Mouse (Mus musculus): Measurements from ENCODE around the gene Tdo2.

Gene Tdo2

DNA sequence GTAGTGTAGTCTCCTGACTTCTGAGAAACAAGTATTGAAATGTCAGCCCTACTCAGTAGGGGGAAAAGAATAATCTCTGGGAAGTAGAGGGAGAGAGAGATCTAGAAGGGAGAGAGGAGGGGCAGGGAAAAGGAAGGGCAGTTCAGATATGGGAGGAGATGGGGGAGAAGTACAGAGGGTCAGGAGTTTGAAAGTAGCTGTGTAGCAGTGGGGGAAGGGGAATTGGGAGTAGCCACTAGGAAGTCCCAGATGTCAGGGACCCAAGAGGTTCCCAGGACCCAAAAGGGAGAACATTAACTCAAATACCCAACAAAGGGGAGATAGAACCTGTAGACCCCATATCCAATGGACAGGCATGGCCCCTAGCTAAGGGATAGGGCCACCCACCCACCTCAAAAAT lies at the start of gene Tdo2:
Tdo2 (minus strand) TSS at position 101 of the 400 bp plus-strand sequence.
- DNase-seq (ENCODE audit: low read depth): no peak

DNA sequence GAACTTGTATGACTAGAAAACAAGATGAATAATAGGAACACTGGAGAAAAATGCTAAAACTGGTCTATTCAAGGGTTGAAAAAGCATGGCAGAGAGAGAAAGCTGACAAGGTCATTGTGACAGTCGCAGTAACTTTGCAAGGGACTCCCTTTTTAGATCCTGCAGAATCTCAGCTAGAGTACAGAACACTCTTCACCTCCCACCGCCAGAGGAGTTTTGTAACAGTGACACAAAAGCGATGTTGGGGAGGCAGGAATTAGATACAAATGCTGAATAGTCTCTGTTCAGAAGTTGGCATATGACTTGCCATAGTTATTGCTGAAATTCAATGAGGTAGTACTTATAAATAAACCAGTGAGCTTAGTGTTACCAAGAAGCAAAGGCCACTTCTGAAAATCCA lies 47.1 kb upstream of the Tdo2 start:
- no peak for DNase-seq (ENCODE audit: low read depth)

GRCm38 (mm10) chr3:82022421-82022920 lies 46.5 kb upstream of the Tdo2 start:
- no peak for DNase-seq (ENCODE audit: low read depth)

GRCm38 (mm10) chr3:82014148-82014703 lies 38.2 kb upstream of the Tdo2 start:
- DNase-seq (ENCODE audit: low read depth): no peak

DNA sequence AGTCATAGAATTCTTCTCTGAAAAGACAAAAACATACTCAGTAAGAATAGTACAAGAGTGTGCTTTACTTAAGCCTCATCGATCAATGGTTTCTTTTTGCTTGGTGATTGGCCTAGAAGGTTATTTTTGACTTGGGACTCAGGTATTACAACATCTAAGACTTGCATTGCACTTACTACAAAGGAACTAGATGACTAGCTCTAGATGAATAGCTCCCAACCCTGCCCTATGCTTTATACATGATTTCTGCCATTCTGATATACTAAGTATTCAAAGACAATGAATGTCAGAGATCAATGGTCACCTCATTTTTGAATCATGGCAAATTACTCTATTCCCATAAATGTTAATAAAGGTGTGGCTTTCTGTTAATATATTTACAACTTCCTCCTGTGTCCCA lies 31.0 kb upstream of the Tdo2 start:
- DNase-seq (ENCODE audit: low read depth): no peak

GRCm38 (mm10) chr3:81995988-81996387 lies 20.0 kb upstream of the Tdo2 start:
- DNase-seq (ENCODE audit: low read depth): peak; percentile 2

- no peak for DNase-seq (ENCODE audit: low read depth)
Measured at GRCm38 (mm10) chr3:81995371-81995770, 19.4 kb upstream of the Tdo2 start.

GRCm38 (mm10) chr3:81990531-81990930 lies 14.5 kb upstream of the Tdo2 start:
- DNase-seq (ENCODE audit: low read depth): no peak

GRCm38 (mm10) chr3:81989692-81990141 lies 13.7 kb upstream of the Tdo2 start:
- DNase-seq (ENCODE audit: low read depth): no peak

GRCm38 (mm10) chr3:81987628-81988027 lies 11.6 kb upstream of the Tdo2 start:
- DNase-seq (ENCODE audit: low read depth): no peak

DNA sequence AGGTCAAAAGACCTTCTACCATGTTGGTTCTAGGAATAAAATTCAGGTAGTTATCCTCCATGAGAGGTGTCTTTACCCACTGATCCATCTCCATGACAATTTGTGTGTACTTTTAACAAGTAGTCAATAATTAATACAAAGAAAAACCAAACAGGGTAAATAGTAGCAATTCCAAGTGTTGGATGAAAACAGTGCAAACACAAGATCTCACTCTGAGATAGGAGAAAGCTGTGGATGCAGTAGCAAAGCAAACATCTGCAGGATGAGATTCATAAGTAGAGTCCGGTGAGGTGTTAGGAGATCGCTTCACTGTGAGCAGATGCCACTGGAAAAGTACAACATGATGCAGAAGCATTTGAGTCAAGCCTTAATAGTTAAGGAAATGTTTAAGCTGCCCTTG lies 10.1 kb upstream of the Tdo2 start:
- DNase-seq (ENCODE audit: low read depth): no peak

DNA sequence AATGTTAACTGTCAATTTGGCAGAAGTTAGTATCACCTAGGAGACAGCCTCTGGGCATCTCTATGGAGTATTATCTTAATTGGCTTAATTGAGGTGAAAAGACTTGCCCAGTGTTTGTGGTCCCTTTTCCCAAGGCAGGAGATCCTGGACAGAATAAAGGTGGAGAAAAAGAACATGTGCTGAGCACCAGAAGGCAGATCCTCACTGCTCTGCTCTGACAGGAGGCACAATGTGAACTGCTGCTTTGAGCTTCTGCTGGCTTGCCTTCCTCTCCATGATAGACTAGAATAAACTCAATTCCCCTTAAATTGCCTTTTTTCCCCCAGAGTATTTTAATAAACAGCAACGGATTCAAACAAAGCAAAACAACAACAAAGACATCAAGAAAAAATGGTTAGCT lies 9.1 kb upstream of the Tdo2 start:
- no peak for DNase-seq (ENCODE audit: low read depth)

- no peak for DNase-seq (ENCODE audit: low read depth)
Measured at GRCm38 (mm10) chr3:81983120-81983895, 7.3 kb upstream of the Tdo2 start.

DNA sequence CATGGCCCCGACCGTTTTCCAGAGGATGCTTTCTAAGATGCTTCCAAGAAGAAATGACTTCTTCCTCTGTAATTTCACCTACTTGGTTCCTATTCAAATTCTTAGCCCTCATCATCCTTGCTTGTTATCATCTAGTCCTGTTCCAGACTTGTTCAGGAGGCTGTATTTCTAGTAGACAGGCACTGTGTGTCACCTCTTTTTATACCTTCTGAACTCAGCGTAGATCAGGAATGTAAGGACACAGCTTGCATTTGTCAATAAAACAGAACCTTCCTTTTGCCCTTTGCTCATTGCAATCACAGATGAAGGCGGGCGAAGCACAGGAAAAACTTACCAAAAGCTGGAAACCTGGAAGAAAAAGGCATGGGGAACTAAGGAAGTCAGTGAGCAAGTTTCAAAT lies 6.0 kb upstream of the Tdo2 start, which contains the start of gene Asic5:
Asic5 (plus strand) TSS at position 301 of the 400 bp plus-strand sequence.
- no peak for DNase-seq (ENCODE audit: low read depth)

DNA sequence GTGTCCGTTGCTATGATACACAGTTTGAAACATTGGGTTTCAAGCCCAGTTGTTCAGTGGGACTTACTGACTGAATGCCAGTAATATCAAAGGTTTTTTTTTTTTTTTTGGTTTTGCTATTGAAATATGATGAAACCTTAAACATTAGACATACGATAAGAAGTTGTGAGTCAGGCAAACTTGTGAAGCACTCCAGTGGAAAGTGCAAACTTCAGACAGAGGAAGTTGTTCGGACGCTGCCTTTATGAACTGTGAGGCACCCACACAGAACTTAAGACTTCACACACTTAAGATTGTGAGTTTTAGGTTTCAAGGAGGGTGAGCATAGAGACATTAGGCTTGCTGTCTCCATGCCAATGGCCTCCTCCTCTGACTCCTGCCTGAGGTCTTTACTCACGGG lies 5.6 kb upstream of the Tdo2 start:
- DNase-seq (ENCODE audit: low read depth): no peak

GRCm38 (mm10) chr3:81975607-81976006 lies 395 bp downstream of the Tdo2 start:
- DNase-seq (ENCODE audit: low read depth): no peak

DNA sequence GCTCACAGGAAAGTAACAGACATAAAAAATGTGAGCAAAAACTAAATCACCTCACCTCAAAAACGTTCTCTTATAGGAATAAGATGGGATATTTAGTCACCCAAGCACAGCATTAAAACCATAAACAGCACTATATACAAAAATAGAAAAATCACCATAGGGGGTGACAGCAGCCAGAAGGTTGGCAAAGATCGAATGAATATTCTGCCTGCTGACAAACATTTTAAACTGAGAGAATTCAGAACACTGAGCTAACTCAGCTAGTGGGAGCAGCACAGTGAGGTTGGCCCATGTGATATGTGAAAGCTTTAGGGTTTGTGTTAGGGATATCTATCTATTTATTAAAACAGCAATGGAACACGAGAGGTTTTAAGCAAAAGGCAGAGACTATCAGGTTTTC lies 11.4 kb downstream of the Tdo2 start:
- no peak for DNase-seq (ENCODE audit: low read depth)

- no peak for DNase-seq (ENCODE audit: low read depth)
Measured at GRCm38 (mm10) chr3:81963768-81964167, 12.2 kb downstream of the Tdo2 start.

- DNase-seq (ENCODE audit: low read depth): no peak
Measured at GRCm38 (mm10) chr3:81961336-81961735, 14.7 kb downstream of the Tdo2 start.

- DNase-seq (ENCODE audit: low read depth): no peak
Measured at GRCm38 (mm10) chr3:81957484-81957883, 18.5 kb downstream of the Tdo2 start.

DNA sequence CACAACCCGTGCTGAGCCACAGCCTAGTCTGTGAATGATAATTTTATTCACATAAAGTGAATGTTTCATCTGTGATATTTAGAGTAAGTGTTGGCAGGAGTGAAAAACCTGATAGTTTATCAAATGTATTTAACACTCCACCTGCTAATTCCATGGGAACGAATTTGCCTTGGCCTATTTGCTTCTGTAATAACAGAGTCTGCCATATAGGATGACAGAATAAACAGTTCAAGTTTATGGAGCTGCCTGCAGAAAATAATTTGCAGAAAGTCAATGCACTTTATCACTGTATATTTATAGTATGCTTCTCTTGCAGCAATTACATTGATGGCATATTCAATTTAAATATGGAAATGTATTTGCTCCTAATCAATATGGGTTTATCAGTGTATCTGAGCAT lies 24.2 kb downstream of the Tdo2 start:
- no peak for DNase-seq (ENCODE audit: low read depth)

GRCm38 (mm10) chr3:81949048-81949447 lies 27.0 kb downstream of the Tdo2 start:
- no peak for DNase-seq (ENCODE audit: low read depth)

GRCm38 (mm10) chr3:81944851-81945393 lies 31.1 kb downstream of the Tdo2 start:
- no peak for DNase-seq (ENCODE audit: low read depth)
